In genomic region chr4:136601476-136601875, GRCm38 (mm10) we compare ENCODE assay signal across 8 mouse cellular contexts. TPM values are rescaled to one million over a fixed set of nuclear protein-coding genes. Genes with fewer than 3 reads are reported as not detected.
DNase-seq lines count a peak whose midpoint lies in the region; ATAC-seq lines count a peak whose summit lies in the region.

No protein-coding gene starts in this region.

- ATAC-seq in forebrain, embryonic 14.5 days, result peak; percentile 54
- no peak for ATAC-seq in hindbrain, embryonic 11.5 days (ENCODE audit: low FRiP score)

- H3K36me3 ChIP-seq in forebrain, embryonic 14.5 days (ENCODE audit: control insufficient read depth, insufficient read depth, low read length), result no peaks in the 10 kb centered on the region
- no peaks in the 10 kb centered on the region for H3K36me3 ChIP-seq in hindbrain, embryonic 11.5 days (ENCODE audit: control insufficient read depth, insufficient read depth, low read length)

- no peaks in the 10 kb centered on the region for H3K27me3 ChIP-seq in forebrain, embryonic 14.5 days (replicated peaks; ENCODE audit: control insufficient read depth, insufficient read depth, low read length)
- no peaks in the 10 kb centered on the region for H3K27me3 ChIP-seq in hindbrain, embryonic 11.5 days (ENCODE audit: control insufficient read depth, insufficient read depth, low read length)

- peak overlapping the region; percentile 100 for H3K9ac ChIP-seq in forebrain, embryonic 14.5 days (ENCODE audit: low read length)
- H3K9ac ChIP-seq in hindbrain, embryonic 11.5 days (ENCODE audit: low read depth, low read length), result peak overlapping the region; percentile 99

- no peaks in the 10 kb centered on the region for H3K9me3 ChIP-seq in forebrain, embryonic 14.5 days (replicated peaks; ENCODE audit: control insufficient read depth, low read length)
- H3K9me3 ChIP-seq in hindbrain, embryonic 11.5 days (ENCODE audit: control insufficient read depth, low read length), result no peaks in the 10 kb centered on the region

- DNase-seq in Muller cell, postnatal 12 days (ENCODE audit: inconsistent ontology term), result peak; percentile 59
- peak; percentile 55 for DNase-seq in cerebellum, adult 11-12 months
- DNase-seq in forebrain, embryonic 14.5 days (ENCODE audit: low spot score), result peak; percentile 87
- peak; percentile 69 for DNase-seq in hindbrain, embryonic 11.5 days (ENCODE audit: low spot score)
- peak; percentile 56 to 68 for DNase-seq in layer of hippocampus, postnatal 14 days (ENCODE audit: low spot score in 2 of 2)
- peak; percentile 68 for DNase-seq in lung, postnatal 10 days
- peak; percentile 54 for DNase-seq in retina, embryonic 14.5 days (ENCODE audit: low spot score)
- no peak for DNase-seq in natural killer cell, adult 2 months (ENCODE audit: low spot score in 2 of 2)

- WGBS in forebrain, embryonic 14.5 days, result under 1% methylated on average over 13 of the region's 13 CpGs
- 3% methylated on average over 13 of the region's 13 CpGs for WGBS in hindbrain, embryonic 11.5 days

- peak overlapping the region; percentile 71 for H3K4me2 ChIP-seq in forebrain, embryonic 14.5 days (ENCODE audit: low read length)
- H3K4me2 ChIP-seq in hindbrain, embryonic 11.5 days (replicated peaks; ENCODE audit: low read depth, low read length), result peak overlapping the region; percentile 50

- peak overlapping the region; percentile 99 for H3K4me3 ChIP-seq in forebrain, embryonic 14.5 days (ENCODE audit: low read depth, low read length)
- H3K4me3 ChIP-seq in hindbrain, embryonic 11.5 days (ENCODE audit: low read depth, low read length), result peak overlapping the region; percentile 99

- H3K4me1 ChIP-seq in forebrain, embryonic 14.5 days (ENCODE audit: control insufficient read depth, insufficient read depth, low read length), result peaks cover 8% of the 10 kb centered on the region
- no peaks in the 10 kb centered on the region; the same call in 1 of the 2 replicates for H3K4me1 ChIP-seq in hindbrain, embryonic 11.5 days (replicated peaks; ENCODE audit: control insufficient read depth, insufficient read depth, low read length)

- peak overlapping the region; percentile 97 for H3K27ac ChIP-seq in forebrain, embryonic 14.5 days (ENCODE audit: low read depth, low read length)
- H3K27ac ChIP-seq in hindbrain, embryonic 11.5 days (ENCODE audit: low read depth, low read length), result peak overlapping the region; percentile 94

RNA-seq across cellular contexts. Expression of gene Kdm1a, which starts 1.0 kb away (rescaled TPM):
- 103 TPM in 2 replicates for polyA plus RNA-seq in forebrain, embryonic 14.5 days (2014; fragmentation: Nextera tagmentation; extraction: Ambion mirVana)
- polyA plus RNA-seq in hindbrain, embryonic 11.5 days (2014; fragmentation: Nextera tagmentation; extraction: Ambion mirVana), result 91.7 and 102 TPM in 2 replicates
- 100 to 1,000 TPM; 109 to 114 TPM for total RNA-seq in layer of hippocampus, postnatal 14 days (2021)

RNA-seq across cellular contexts. Expression of gene Tex46, which starts 8.8 kb away (rescaled TPM):
- polyA plus RNA-seq in forebrain, embryonic 14.5 days (2014; fragmentation: Nextera tagmentation; extraction: Ambion mirVana), result not detected in 2 replicates
- not detected in 2 replicates for polyA plus RNA-seq in hindbrain, embryonic 11.5 days (2014; fragmentation: Nextera tagmentation; extraction: Ambion mirVana)
- not detected for total RNA-seq in layer of hippocampus, postnatal 14 days (2021)

RNA-seq across cellular contexts. Expression of gene Lactbl1, which starts 20.9 kb away (rescaled TPM):
- 0.10 TPM in 1 of 2 replicates, not detected in the other for polyA plus RNA-seq in forebrain, embryonic 14.5 days (2014; fragmentation: Nextera tagmentation; extraction: Ambion mirVana)
- not detected in 2 replicates for polyA plus RNA-seq in hindbrain, embryonic 11.5 days (2014; fragmentation: Nextera tagmentation; extraction: Ambion mirVana)
- under 1 TPM; 0.18 to 0.24 TPM for total RNA-seq in layer of hippocampus, postnatal 14 days (2021)

Comparison
In these comparisons a context has a peak if more than half of its experiments do, and no peak if none do; other contexts are left out.
1. DNase-seq: peak in Muller cell, postnatal 12 days (single experiment), cerebellum, adult 11-12 months (single experiment), forebrain, embryonic 14.5 days (single experiment), hindbrain, embryonic 11.5 days (single experiment), layer of hippocampus, postnatal 14 days (2 of 2), lung, postnatal 10 days (single experiment) and retina, embryonic 14.5 days (single experiment); none in natural killer cell, adult 2 months (0 of 2).